Mouse (Mus musculus) brain, adult 10 weeks (tissue): ENCODE measurements around the gene Nupr1l. TPM values are rescaled to one million over a fixed set of nuclear protein-coding genes. Genes with fewer than 3 reads are reported as not detected.

Experiments used
- polyA plus RNA-seq: library from polyadenylated mRNA; stranded (reverse); fragments of 350-450 nt; fragmentation: Illumina TruSeq; extraction: RNeasy Lipid Tissue Mini Kit (QIAGEN cat#74804); gene quantifications from one replicate; pipeline ENCODE4 v1.2.3, GENCODE M21; 2015; ENCODE audit warnings: low read depth, low replicate concordance

The Nupr1l gene
- 1.6 TPM for polyA plus RNA-seq

GRCm38 (mm10) chr5:129908242-129908965 lies at the start of gene Nupr1l:
Gene Nupr1l, plus strand, starts transcription at chr5:129908540.

DNA sequence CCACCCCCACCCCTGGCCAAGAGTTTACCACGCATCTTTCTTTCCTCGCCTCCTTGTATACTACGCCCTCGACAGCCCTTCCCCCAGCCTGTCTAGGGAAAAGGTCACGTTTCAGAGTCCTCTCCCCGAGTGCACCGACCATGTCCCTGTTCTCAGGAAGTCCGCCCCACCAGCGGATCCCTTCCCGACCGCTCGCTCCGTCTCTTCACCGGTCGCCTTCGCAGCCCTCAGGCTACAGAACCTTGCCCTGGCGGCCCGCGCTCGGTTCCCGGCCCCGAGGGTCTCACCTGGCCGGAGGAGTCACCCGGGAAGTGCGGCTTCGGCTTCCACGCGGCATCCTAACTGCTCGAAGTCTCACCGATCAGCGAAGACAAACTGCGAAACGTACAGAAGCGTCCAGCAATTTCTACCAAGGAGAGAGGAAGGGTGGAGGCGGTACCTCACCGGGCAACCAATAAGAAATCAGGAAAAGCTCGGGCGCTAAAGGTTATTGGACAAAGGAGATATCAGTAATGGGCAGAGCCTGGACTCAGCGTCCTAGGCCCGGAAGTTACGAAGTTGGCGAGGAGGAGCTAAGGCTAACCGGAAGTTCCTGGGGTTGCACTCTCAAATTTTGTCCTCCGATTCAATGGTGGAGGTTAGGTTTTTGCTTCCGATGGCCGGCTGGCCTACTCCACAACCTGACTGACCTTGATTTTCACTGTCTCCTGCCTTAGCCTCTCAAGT lies 21.3 kb upstream of the Nupr1l start, which contains the start of gene Chchd2:
Gene Chchd2 (minus strand): TSS at position 560 of the 726 bp plus-strand sequence.

DNA sequence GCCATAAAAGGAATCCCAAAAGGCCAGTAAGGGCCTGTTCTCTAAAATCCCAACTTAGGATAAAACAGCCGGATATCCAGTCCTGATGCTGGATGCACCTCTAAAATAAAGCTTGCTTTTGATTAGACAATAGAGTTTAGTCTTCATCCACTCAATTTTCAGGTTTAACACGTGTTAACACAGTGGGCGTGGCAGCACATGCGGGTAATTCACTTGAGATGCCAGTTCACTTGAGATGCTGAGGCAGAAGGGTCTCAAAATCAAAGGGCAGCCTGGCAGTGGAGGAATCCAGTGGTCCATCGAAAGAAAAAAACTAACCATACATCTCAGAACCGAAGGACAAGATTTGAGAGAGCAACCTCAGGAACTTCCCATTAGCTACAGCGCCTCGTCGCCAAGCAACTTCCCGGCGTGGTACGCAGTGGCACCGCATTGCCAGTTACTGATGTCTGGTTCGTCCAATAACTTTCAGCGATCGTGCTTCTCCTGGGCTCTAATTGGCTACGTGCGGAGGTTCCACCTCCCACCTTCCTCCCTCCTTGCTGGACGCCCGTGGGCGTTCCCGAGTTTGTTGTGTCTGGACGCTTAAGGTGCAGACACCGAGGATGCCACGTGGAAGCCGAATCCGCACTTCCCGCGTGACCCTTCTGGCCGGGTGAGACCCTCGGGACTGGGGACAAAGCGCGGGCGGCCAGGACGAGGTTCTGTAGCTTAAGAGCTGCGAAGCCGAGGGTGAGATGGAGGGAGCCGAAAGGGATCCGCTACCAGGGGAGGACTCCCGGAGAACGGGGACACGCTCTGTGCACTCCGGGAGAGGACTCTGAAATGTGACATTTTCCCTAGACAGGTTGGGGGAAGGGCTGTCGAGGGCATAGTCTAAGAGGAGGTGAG lies 12.9 kb upstream of the Nupr1l start, which contains the start of gene Zbed5:
Gene Zbed5 (plus strand): TSS at position 526 of the 891 bp plus-strand sequence.

GRCm38 (mm10) chr5:129898449-129898848 lies 9.9 kb upstream of the Nupr1l start, which contains the start of gene Phkg1:
Gene Phkg1, minus strand, starts transcription at chr5:129898549.

GRCm38 (mm10) chr5:129941495-129942045 lies 33.2 kb downstream of the Nupr1l start, which contains the start of gene Vkorc1l1:
Gene Vkorc1l1, plus strand, starts transcription at chr5:129941970.

Other genes starting within 250 kb of the Nupr1l start
- 4.6 TPM for gene Zfp11, start 238.4 kb upstream of the Nupr1l start, polyA plus RNA-seq
- not detected for gene Sept14, start 200.0 kb upstream of the Nupr1l start, polyA plus RNA-seq
- 109 TPM for gene Mrps17, start 193.0 kb upstream of the Nupr1l start, polyA plus RNA-seq
- 104 TPM for gene Nipsnap2, start 183.5 kb upstream of the Nupr1l start, polyA plus RNA-seq
- 29.1 TPM for gene Psph, start 121.1 kb upstream of the Nupr1l start, polyA plus RNA-seq
- gene Sumf2, start 61.6 kb upstream of the Nupr1l start, polyA plus RNA-seq, result 20.4 TPM
- 738 TPM for gene Chchd2, start 21.1 kb upstream of the Nupr1l start, polyA plus RNA-seq
- gene Zbed5, start 12.8 kb upstream of the Nupr1l start, polyA plus RNA-seq, result 7.1 TPM
- gene Phkg1, start 10.0 kb upstream of the Nupr1l start, polyA plus RNA-seq, result 22.4 TPM
- 47.3 TPM for gene Vkorc1l1, start 33.4 kb downstream of the Nupr1l start, polyA plus RNA-seq
- 19.3 TPM for gene Gusb, start 94.5 kb downstream of the Nupr1l start, polyA plus RNA-seq
- gene Asl, start 120.7 kb downstream of the Nupr1l start, polyA plus RNA-seq, result 20.2 TPM
- 56.4 TPM for gene Crcp, start 120.8 kb downstream of the Nupr1l start, polyA plus RNA-seq
- 40.9 TPM for gene Tpst1, start 164.8 kb downstream of the Nupr1l start, polyA plus RNA-seq
- gene Kctd7, start 236.3 kb downstream of the Nupr1l start, polyA plus RNA-seq, result 8.3 TPM